Mouse (Mus musculus): Measurements from ENCODE around the gene Flad1. TPM values are rescaled to one million over a fixed set of nuclear protein-coding genes. Genes with fewer than 3 reads are reported as not detected.

The Flad1 gene
- polyA plus RNA-seq (2014; fragmentation: Nextera tagmentation; extraction: Ambion mirVana) = 29.4 and 30.9 TPM in 2 replicates

DNA sequence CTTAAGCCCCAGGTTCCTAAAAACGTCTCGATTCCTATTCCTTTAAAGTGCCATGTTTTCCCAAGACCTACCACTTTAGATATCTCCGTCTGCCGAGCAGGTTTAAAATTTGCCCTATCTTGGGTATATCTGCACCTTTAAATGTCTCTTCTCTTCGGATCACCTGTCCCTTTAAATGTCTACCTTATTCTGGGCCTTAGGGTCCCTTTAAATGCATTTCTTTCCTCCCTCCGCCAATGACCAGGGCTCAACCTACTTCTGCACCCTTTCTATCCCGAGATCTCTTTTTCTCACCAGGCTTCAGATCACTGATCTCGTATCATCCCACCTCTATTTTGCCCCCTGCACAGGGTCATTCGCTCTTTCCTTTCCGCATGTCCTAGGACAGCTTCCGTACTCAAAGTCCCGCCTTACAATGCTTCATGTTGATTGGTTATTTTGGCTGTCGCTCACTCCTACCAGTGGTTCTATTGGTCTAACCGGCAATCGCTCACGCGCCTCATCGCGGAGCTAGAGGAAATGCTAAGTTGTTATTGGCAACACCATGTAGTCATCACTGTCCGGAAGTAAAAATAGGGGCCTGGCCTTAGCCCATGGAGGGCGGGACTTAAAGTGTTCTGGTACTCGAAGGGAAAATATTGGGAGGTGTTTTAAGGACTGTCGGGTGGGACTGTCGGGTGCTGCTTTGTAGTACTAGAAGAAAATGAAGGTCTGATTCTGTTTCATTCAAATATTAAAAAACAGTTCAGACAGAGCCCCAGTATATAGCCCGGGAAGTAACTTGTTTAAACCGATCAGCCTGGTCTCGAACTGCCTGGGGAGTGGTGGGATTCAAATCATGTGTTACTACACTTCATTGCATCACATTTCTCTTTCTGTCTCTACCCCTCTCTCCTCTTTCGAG is at the start of gene Flad1:
Flad1 (minus strand) TSS at position 381 of the 904 bp plus-strand sequence.
- no peak within 1 kb of the TSS for H3K27ac ChIP-seq (ENCODE audit: low read depth, low read length)
- 6% methylated on average over 28 of the region's 28 CpGs for WGBS
- peaks cover 7% of the 10 kb centered on the region for H3K4me1 ChIP-seq (ENCODE audit: control insufficient read depth, insufficient read depth, low read length)
- DNase-seq (ENCODE audit: low spot score) (peak; percentile 97), ATAC-seq (ENCODE audit: insufficient read depth, low FRiP score, low TSS enrichment) (peak; percentile 98)
- H3K9ac ChIP-seq (ENCODE audit: low read length) = peak within 1 kb of the TSS; percentile 61
- H3K4me2 ChIP-seq (ENCODE audit: low read depth) = peak within 1 kb of the TSS; percentile 69
- peak within 1 kb of the TSS; percentile 54 for H3K4me3 ChIP-seq (ENCODE audit: low read depth, low read length)
- H3K27me3 ChIP-seq (ENCODE audit: control insufficient read depth, insufficient read depth, low read length) = no peaks in the 10 kb centered on the region
- no peaks in the 10 kb centered on the region for H3K9me3 ChIP-seq (ENCODE audit: control insufficient read depth, low read length)
- H3K36me3 ChIP-seq (ENCODE audit: control insufficient read depth, insufficient read depth, low read length) = peaks cover 11% of the 10 kb centered on the region

DNA sequence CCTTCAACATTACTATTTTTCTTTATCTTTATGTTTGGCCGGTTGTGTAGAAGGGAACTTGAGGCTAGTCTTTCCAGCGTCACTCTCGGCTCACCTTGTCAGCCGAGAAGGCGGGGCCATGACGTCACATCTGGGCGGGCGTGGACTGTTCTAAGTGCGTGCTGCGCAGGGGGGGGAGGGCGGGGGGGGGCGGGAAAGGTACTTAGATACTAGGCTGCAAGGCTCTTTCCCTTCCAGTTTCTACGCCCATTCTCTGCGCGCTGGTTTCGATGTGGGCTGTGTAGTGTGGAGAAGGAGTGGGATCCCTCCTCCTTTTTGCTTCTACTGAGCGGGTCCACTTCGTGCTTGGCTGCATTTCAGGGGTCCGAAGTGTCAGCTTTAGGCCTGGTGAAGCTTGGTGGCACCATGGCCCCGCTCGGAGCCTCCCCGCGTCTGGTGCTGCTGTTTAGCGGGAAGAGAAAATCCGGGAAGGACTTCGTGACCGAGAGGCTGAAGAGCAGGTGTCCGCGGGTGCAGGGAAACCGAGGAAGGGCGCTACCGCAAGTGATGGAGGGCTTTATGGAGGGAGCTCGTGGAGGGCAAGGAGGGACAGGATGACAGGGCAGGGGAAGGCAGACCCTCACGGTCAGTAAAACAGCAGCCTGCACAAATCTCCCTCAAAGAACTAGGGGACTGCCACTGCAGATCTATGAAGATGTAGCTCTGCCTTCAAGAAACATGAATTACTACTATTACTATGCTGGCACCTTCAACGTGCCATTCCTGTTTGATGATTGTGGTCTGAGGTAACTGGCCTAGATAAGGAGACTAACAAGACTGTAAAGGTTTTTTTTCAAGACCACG is 47.5 kb upstream of the Flad1 start:
- WGBS = 2% methylated on average over 36 of the region's 36 CpGs
- H3K4me3 ChIP-seq (ENCODE audit: low read depth, low read length) = peak overlapping the region; percentile 56
- peak overlapping the region; percentile 74 for H3K4me2 ChIP-seq (ENCODE audit: low read depth)
- H3K9ac ChIP-seq (ENCODE audit: low read length) = peak overlapping the region; percentile 75
- peak; percentile 90 for DNase-seq (ENCODE audit: low spot score)
- H3K27me3 ChIP-seq (ENCODE audit: control insufficient read depth, insufficient read depth, low read length) = no peaks in the 10 kb centered on the region
- no peaks in the 10 kb centered on the region for H3K9me3 ChIP-seq (ENCODE audit: control insufficient read depth, low read length)
- H3K27ac ChIP-seq (ENCODE audit: low read depth, low read length) = peak overlapping the region; percentile 75
- H3K36me3 ChIP-seq (ENCODE audit: control insufficient read depth, insufficient read depth, low read length) = no peaks in the 10 kb centered on the region
- H3K4me1 ChIP-seq (ENCODE audit: control insufficient read depth, insufficient read depth, low read length) = peaks cover 6% of the 10 kb centered on the region
- ATAC-seq (ENCODE audit: insufficient read depth, low FRiP score, low TSS enrichment) = peak; percentile 82

DNA sequence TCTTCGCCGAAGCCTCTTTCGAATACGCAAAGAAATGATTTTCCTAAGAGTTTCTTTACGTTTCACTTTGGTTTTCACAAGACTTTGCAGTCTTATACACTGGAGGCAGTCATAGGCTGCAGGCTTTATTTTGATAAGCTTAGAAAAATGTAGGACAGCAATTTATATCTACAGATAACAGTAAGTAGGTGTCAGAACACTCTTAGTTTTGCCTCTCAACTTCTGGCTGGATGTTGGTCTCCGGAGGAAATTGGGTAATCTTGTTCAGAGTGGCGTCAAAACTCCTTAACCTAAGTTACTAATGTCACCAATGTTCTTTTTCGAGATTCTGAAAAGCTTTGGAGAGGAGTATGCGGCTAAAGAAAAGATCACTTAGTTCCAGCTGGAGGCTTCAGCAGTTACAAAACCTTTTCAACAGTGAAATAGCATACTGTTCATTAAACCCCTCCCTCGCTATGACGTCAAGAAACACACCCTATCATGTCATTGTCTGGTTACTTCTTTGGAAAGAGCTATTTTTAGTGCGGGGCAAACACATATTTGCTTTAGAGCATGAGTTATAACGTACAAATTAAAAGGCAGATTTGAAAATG is 46.8 kb upstream of the Flad1 start:
- no peak overlapping the region for H3K9ac ChIP-seq (ENCODE audit: low read length)

GRCm38 (mm10) chr3:89456726-89457665 is 45.3 kb upstream of the Flad1 start:
- peak; percentile 85 for DNase-seq (ENCODE audit: low spot score)
- WGBS = 39% methylated on average over 10 of the region's 10 CpGs
- H3K9me3 ChIP-seq (ENCODE audit: control insufficient read depth, low read length) = no peaks in the 10 kb centered on the region
- H3K27ac ChIP-seq (ENCODE audit: low read depth, low read length) = no peak overlapping the region
- no peak overlapping the region for H3K9ac ChIP-seq (ENCODE audit: low read length)
- H3K4me2 ChIP-seq (ENCODE audit: low read depth) = no peak overlapping the region
- no peak overlapping the region for H3K4me3 ChIP-seq (ENCODE audit: low read depth, low read length)
- H3K27me3 ChIP-seq (ENCODE audit: control insufficient read depth, insufficient read depth, low read length) = no peaks in the 10 kb centered on the region
- ATAC-seq (ENCODE audit: insufficient read depth, low FRiP score, low TSS enrichment) = no peak
- H3K36me3 ChIP-seq (ENCODE audit: control insufficient read depth, insufficient read depth, low read length) = no peaks in the 10 kb centered on the region
- peaks cover 6% of the 10 kb centered on the region for H3K4me1 ChIP-seq (ENCODE audit: control insufficient read depth, insufficient read depth, low read length)

More for the DNA sequence above, 46.8 kb upstream of the Flad1 start:
- 48% methylated on average over 13 of the region's 13 CpGs for WGBS
- Histone ChIP-seq H3K27ac (ENCODE audit: low read depth, low read length) (no peak overlapping the region), H3K4me2 (ENCODE audit: low read depth) (no peak overlapping the region), H3K27me3 (ENCODE audit: control insufficient read depth, insufficient read depth, low read length) (no peaks in the 10 kb centered on the region), H3K36me3 (ENCODE audit: control insufficient read depth, insufficient read depth, low read length) (no peaks in the 10 kb centered on the region), H3K4me1 (ENCODE audit: control insufficient read depth, insufficient read depth, low read length) (peaks cover 6% of the 10 kb centered on the region), H3K4me3 (ENCODE audit: low read depth, low read length) (no peak overlapping the region; the same call in 1 of the 2 replicates), H3K9me3 (ENCODE audit: control insufficient read depth, low read length) (no peaks in the 10 kb centered on the region)
- DNase-seq (ENCODE audit: low spot score) (no peak), ATAC-seq (ENCODE audit: insufficient read depth, low FRiP score, low TSS enrichment) (0 out of 2 replicates have a peak, but pooled peaks have one; percentile 14)

- Histone ChIP-seq H3K9ac (ENCODE audit: low read length) (no peak overlapping the region), H3K4me3 (ENCODE audit: low read depth, low read length) (no peak overlapping the region), H3K27ac (ENCODE audit: low read depth, low read length) (no peak overlapping the region), H3K4me1 (ENCODE audit: control insufficient read depth, insufficient read depth, low read length) (peaks cover 6% of the 10 kb centered on the region), H3K27me3 (ENCODE audit: control insufficient read depth, insufficient read depth, low read length) (no peaks in the 10 kb centered on the region), H3K4me2 (ENCODE audit: low read depth) (no peak overlapping the region), H3K9me3 (ENCODE audit: control insufficient read depth, low read length) (no peaks in the 10 kb centered on the region), H3K36me3 (ENCODE audit: control insufficient read depth, insufficient read depth, low read length) (no peaks in the 10 kb centered on the region)
- WGBS = 64% methylated on average over 1 of the region's 1 CpGs
- no peak for DNase-seq (ENCODE audit: low spot score)
- no peak for ATAC-seq (ENCODE audit: insufficient read depth, low FRiP score, low TSS enrichment)
Measured at GRCm38 (mm10) chr3:89455786-89456285, 44.2 kb upstream of the Flad1 start.

- no peak within 1 kb of the TSS for H3K27ac ChIP-seq (ENCODE audit: low read depth, low read length)
- no peak within 1 kb of the TSS for H3K9ac ChIP-seq (ENCODE audit: low read length)
- no peak for ATAC-seq (ENCODE audit: insufficient read depth, low FRiP score, low TSS enrichment)
- 70% methylated on average over 10 of the region's 10 CpGs for WGBS
- H3K36me3 ChIP-seq (ENCODE audit: control insufficient read depth, insufficient read depth, low read length) = no peaks in the 10 kb centered on the region
- H3K4me1 ChIP-seq (ENCODE audit: control insufficient read depth, insufficient read depth, low read length) = peaks cover 2% of the 10 kb centered on the region
- no peaks in the 10 kb centered on the region for H3K27me3 ChIP-seq (ENCODE audit: control insufficient read depth, insufficient read depth, low read length)
- no peak within 1 kb of the TSS for H3K4me2 ChIP-seq (ENCODE audit: low read depth)
- H3K9me3 ChIP-seq (ENCODE audit: control insufficient read depth, low read length) = no peaks in the 10 kb centered on the region
- no peak within 1 kb of the TSS for H3K4me3 ChIP-seq (ENCODE audit: low read depth, low read length)
- no peak for DNase-seq (ENCODE audit: low spot score)
Measured at GRCm38 (mm10) chr3:89454401-89455177, 42.9 kb upstream of the Flad1 start, which contains the start of gene Pmvk. Pmvk (plus strand) TSS chr3:89454541.

DNA sequence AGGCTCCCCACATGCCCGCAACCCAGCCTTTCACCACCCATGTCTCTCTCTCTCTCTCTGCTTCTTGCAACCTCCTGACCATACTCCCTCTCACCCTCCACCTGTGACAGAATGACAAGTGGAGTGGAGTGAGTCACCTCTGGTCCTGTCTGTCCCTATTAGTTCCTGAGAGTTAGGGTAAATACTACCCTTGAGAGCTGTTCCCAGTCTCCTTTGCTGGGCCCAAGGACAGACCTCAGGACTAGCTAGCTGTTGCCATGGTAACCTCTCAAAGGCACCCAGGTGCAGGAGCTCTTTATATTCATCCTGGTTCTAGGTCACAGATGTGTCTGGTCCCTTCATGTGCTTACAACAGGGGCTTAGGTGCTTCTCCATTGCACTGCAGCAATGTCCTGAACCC is 40.2 kb upstream of the Flad1 start:
- Histone ChIP-seq H3K27me3 (ENCODE audit: control insufficient read depth, insufficient read depth, low read length) (no peaks in the 10 kb centered on the region), H3K4me2 (ENCODE audit: low read depth) (no peak overlapping the region), H3K9ac (ENCODE audit: low read length) (no peak overlapping the region), H3K4me1 (ENCODE audit: control insufficient read depth, insufficient read depth, low read length) (no peaks in the 10 kb centered on the region), H3K36me3 (ENCODE audit: control insufficient read depth, insufficient read depth, low read length) (no peaks in the 10 kb centered on the region), H3K4me3 (ENCODE audit: low read depth, low read length) (no peak overlapping the region), H3K9me3 (ENCODE audit: control insufficient read depth, low read length) (no peaks in the 10 kb centered on the region), H3K27ac (ENCODE audit: low read depth, low read length) (no peak overlapping the region)
- DNase-seq (ENCODE audit: low spot score) (no peak), ATAC-seq (ENCODE audit: insufficient read depth, low FRiP score, low TSS enrichment) (no peak)
- WGBS = 93% methylated on average over 1 of the region's 1 CpGs

Measured in neural tube, embryonic 11.5 days (tissue).